17 mouse cellular contexts compared by ENCODE assay signal in the genomic region with DNA sequence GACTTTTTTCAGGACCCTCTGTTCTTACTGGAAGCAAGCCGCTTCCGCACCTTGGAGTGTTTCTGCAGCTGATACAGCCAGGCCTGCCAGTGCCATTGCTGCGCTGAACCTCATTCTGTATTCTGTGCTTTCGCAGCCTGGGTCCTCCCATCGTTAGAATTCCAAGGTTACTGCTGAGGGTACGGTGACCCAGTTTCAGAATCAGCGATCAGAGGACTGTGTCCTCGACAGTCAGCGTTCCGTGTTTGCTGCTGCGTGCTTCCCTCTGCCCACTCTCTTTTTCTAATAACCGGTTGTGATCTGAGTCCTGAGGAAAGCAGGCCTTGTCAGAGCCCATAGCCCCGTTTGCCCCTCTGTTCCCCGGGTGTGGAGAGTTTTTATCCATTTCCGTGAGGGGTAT. TPM values are rescaled to one million over a fixed set of nuclear protein-coding genes. Genes with fewer than 3 reads are reported as not detected.
DNase-seq lines count a peak whose midpoint lies in the region; ATAC-seq and TF ChIP-seq lines count a peak whose summit lies in the region.
"Had no signal": no experiment of that assay in that cellular context is flagged by ENCODE, and none has a peak within 500 bp of the region (broad histone marks: within the 10 kb centered on the region; RNA-seq: fewer than 3 reads in every experiment).

No protein-coding gene starts in this region.

- H3K27me3 ChIP-seq in hindbrain, embryonic 13.5 days = no peaks in the 10 kb centered on the region
- no peaks in the 10 kb centered on the region for H3K27me3 ChIP-seq in hindbrain, embryonic 12.5 days
- H3K27me3 ChIP-seq in neural tube, embryonic 15.5 days (replicated peaks) = no peaks in the 10 kb centered on the region
- no peaks in the 10 kb centered on the region for H3K27me3 ChIP-seq in midbrain, postnatal 0 days (ENCODE audit: insufficient read depth, low read length)
- H3K27me3 ChIP-seq: limb, embryonic 15.5 days; midbrain, embryonic 12.5 days had no signal

- H3K9me3 ChIP-seq in hindbrain, embryonic 13.5 days = no peaks in the 10 kb centered on the region
- H3K9me3 ChIP-seq in hindbrain, embryonic 12.5 days (replicated peaks) = no peaks in the 10 kb centered on the region
- no peaks in the 10 kb centered on the region for H3K9me3 ChIP-seq in neural tube, embryonic 15.5 days (replicated peaks)
- no peaks in the 10 kb centered on the region for H3K9me3 ChIP-seq in midbrain, postnatal 0 days (ENCODE audit: low read length)
- H3K9me3 ChIP-seq: limb, embryonic 15.5 days; midbrain, embryonic 12.5 days had no signal

- 83% methylated on average over 15 of the region's 15 CpGs for WGBS in hindbrain, embryonic 13.5 days
- 84% methylated on average over 15 of the region's 15 CpGs for WGBS in hindbrain, embryonic 12.5 days
- 73% methylated on average over 15 of the region's 15 CpGs for WGBS in neural tube, embryonic 15.5 days
- 63% methylated on average over 15 of the region's 15 CpGs for WGBS in midbrain, postnatal 0 days

- peaks cover 48% of the 10 kb centered on the region for H3K4me1 ChIP-seq in hindbrain, embryonic 13.5 days (replicated peaks)
- H3K4me1 ChIP-seq in hindbrain, embryonic 12.5 days = peaks cover 12% of the 10 kb centered on the region
- peaks cover 28% of the 10 kb centered on the region for H3K4me1 ChIP-seq in neural tube, embryonic 15.5 days
- H3K4me1 ChIP-seq in midbrain, postnatal 0 days (ENCODE audit: insufficient read depth, low read length) = no peaks in the 10 kb centered on the region
- H3K4me1 ChIP-seq: limb, embryonic 15.5 days had no signal

- no peak overlapping the region for H3K4me3 ChIP-seq in hindbrain, embryonic 13.5 days
- H3K4me3 ChIP-seq in hindbrain, embryonic 12.5 days = no peak overlapping the region
- no peak overlapping the region for H3K4me3 ChIP-seq in neural tube, embryonic 15.5 days (replicated peaks)
- no peak overlapping the region for H3K4me3 ChIP-seq in midbrain, postnatal 0 days (ENCODE audit: low read depth, low read length)
- H3K4me3 ChIP-seq: erythroblast, embryonic 14.5 days; limb, embryonic 15.5 days; midbrain, embryonic 12.5 days had no signal

- H3K9ac ChIP-seq in hindbrain, embryonic 13.5 days = peak overlapping the region; percentile 49
- H3K9ac ChIP-seq in hindbrain, embryonic 12.5 days = no peak overlapping the region
- no peak overlapping the region for H3K9ac ChIP-seq in neural tube, embryonic 15.5 days (replicated peaks)
- no peak overlapping the region for H3K9ac ChIP-seq in midbrain, postnatal 0 days (replicated peaks; ENCODE audit: low read length, poor library complexity, severe bottlenecking)
- H3K9ac ChIP-seq: limb, embryonic 15.5 days; lung, embryonic 14.5 days; midbrain, embryonic 12.5 days had no signal

- DNase-seq in neural tube, embryonic 10.5 days (ENCODE audit: extremely low spot score, low spot score) = no peak
- DNase-seq in adrenal gland, postnatal 25 days = peak; percentile 47
- no peak for DNase-seq in midbrain, postnatal 0 days (ENCODE audit: low spot score)
- DNase-seq in heart, postnatal 10 days = no peak
- no peak for DNase-seq in frontal cortex, postnatal 14 days (ENCODE audit: low spot score in 2 of 2)
- DNase-seq: cerebellum, adult 2 months; embryo, embryonic 11 days; gastrocnemius, postnatal 25 days; kidney, postnatal 36 days; lung, embryonic 14.5 days; thymus, postnatal 4 days had no signal

- intact Hi-C loops in heart, postnatal 10 days (cut with DNase I) = no loop called here

- H3K4me2 ChIP-seq in hindbrain, embryonic 13.5 days = no peak overlapping the region
- no peak overlapping the region for H3K4me2 ChIP-seq in hindbrain, embryonic 12.5 days (replicated peaks)
- no peak overlapping the region for H3K4me2 ChIP-seq in neural tube, embryonic 15.5 days
- H3K4me2 ChIP-seq in midbrain, postnatal 0 days (ENCODE audit: low read depth, low read length, poor library complexity, severe bottlenecking) = no peak overlapping the region
- H3K4me2 ChIP-seq: limb, embryonic 15.5 days; lung, embryonic 14.5 days; midbrain, embryonic 12.5 days had no signal

- TF ChIP-seq CTCF in midbrain, postnatal 0 days (IDR thresholded peaks at IDR 0.05) = no peak

- H3K36me3 ChIP-seq in hindbrain, embryonic 13.5 days = no peaks in the 10 kb centered on the region
- H3K36me3 ChIP-seq in hindbrain, embryonic 12.5 days = no peaks in the 10 kb centered on the region
- H3K36me3 ChIP-seq in neural tube, embryonic 15.5 days = no peaks in the 10 kb centered on the region
- no peaks in the 10 kb centered on the region for H3K36me3 ChIP-seq in midbrain, postnatal 0 days (ENCODE audit: insufficient read depth, low read length)
- H3K36me3 ChIP-seq: limb, embryonic 15.5 days; midbrain, embryonic 12.5 days had no signal

- no peak for ATAC-seq in hindbrain, embryonic 13.5 days (ENCODE audit: low FRiP score)
- no peak for ATAC-seq in hindbrain, embryonic 12.5 days (ENCODE audit: low FRiP score)
- no peak for ATAC-seq in neural tube, embryonic 15.5 days (ENCODE audit: low FRiP score)
- ATAC-seq in midbrain, postnatal 0 days (ENCODE audit: low FRiP score) = peak; percentile 38; the same call in 1 of the 2 replicates

- peak overlapping the region; percentile 44; the same call in 1 of the 2 replicates for H3K27ac ChIP-seq in hindbrain, embryonic 13.5 days
- H3K27ac ChIP-seq in hindbrain, embryonic 12.5 days = no peak overlapping the region
- H3K27ac ChIP-seq in neural tube, embryonic 15.5 days (replicated peaks) = 0 out of 2 replicates have a peak overlapping the region, but pooled peaks have one; percentile 18
- H3K27ac ChIP-seq in midbrain, postnatal 0 days (ENCODE audit: low read depth, low read length) = peak overlapping the region; percentile 47; the same call in 1 of the 2 replicates
- H3K27ac ChIP-seq: limb, embryonic 15.5 days; midbrain, embryonic 12.5 days had no signal

RNA-seq across cellular contexts. Expression of gene C530008M17Rik, which starts 51.7 kb away (rescaled TPM):
- 77.6 and 79.2 TPM in 2 replicates for polyA plus RNA-seq in hindbrain, embryonic 13.5 days (2015; fragmentation: Nextera tagmentation; extraction: Ambion mirVana)
- 81.2 and 81.5 TPM in 2 replicates for polyA plus RNA-seq in hindbrain, embryonic 12.5 days (2016; fragmentation: Nextera tagmentation; extraction: Ambion mirVana)
- polyA plus RNA-seq in neural tube, embryonic 15.5 days (2015; fragmentation: Nextera tagmentation; extraction: Ambion mirVana) = 45.1 and 57.1 TPM in 2 replicates
- total RNA-seq in adrenal gland, postnatal 25 days (2021) = 25.1 and 27.9 TPM in 2 replicates
- total RNA-seq in midbrain, postnatal 0 days (2014; rRNA removed) = 68.7 and 86.2 TPM in 2 replicates
- polyA plus RNA-seq in midbrain, postnatal 0 days (2015; fragmentation: Nextera tagmentation; extraction: Ambion mirVana) = 39.3 and 59.3 TPM in 2 replicates
- 1 to 10 TPM; 3.9 to 4.1 TPM for total RNA-seq in heart, postnatal 10 days (2021)
